Mouse (Mus musculus): ENCODE results near the gene Rnf114. TPM values are rescaled to one million over a fixed set of nuclear protein-coding genes. Genes with fewer than 3 reads are reported as not detected.

Rnf114 gene
- polyA plus RNA-seq, 1 experiment from 2014 or later: 79.0 TPM

- Histone ChIP-seq H3K36me3 (ENCODE audit: control insufficient read depth, insufficient read depth) (peaks cover 16% of the 10 kb centered on the region), H3K9me3 (replicated peaks; ENCODE audit: control insufficient read depth, low read length) (no peaks in the 10 kb centered on the region), H3K27me3 (ENCODE audit: control insufficient read depth, insufficient read depth, low read length) (no peaks in the 10 kb centered on the region), H3K4me2 (ENCODE audit: low read depth, low read length) (no peak overlapping the region), H3K9ac (ENCODE audit: low read length) (no peak overlapping the region), H3K4me1 (ENCODE audit: control insufficient read depth, insufficient read depth, low read length) (peaks cover 46% of the 10 kb centered on the region), H3K4me3 (ENCODE audit: low read length) (no peak overlapping the region), H3K27ac (ENCODE audit: low read length) (no peak overlapping the region)
- ATAC-seq (replicated peaks; ENCODE audit: extremely low read depth, insufficient read depth, low FRiP score): no peak
- 90% methylated on average over 10 of the region's 10 CpGs for WGBS
Measured at GRCm38 (mm10) chr2:167506546-167507260, 14.3 kb downstream of the Rnf114 start.

GRCm38 (mm10) chr2:167507719-167508385, 15.4 kb downstream of the Rnf114 start:
- Histone ChIP-seq H3K36me3 (ENCODE audit: control insufficient read depth, insufficient read depth) (peaks cover 28% of the 10 kb centered on the region), H3K4me1 (ENCODE audit: control insufficient read depth, insufficient read depth, low read length) (peaks cover 46% of the 10 kb centered on the region), H3K4me3 (ENCODE audit: low read length) (no peak overlapping the region), H3K4me2 (ENCODE audit: low read depth, low read length) (no peak overlapping the region), H3K9ac (ENCODE audit: low read length) (no peak overlapping the region), H3K27me3 (ENCODE audit: control insufficient read depth, insufficient read depth, low read length) (no peaks in the 10 kb centered on the region), H3K9me3 (replicated peaks; ENCODE audit: control insufficient read depth, low read length) (no peaks in the 10 kb centered on the region), H3K27ac (ENCODE audit: low read length) (no peak overlapping the region)
- no peak for ATAC-seq (replicated peaks; ENCODE audit: extremely low read depth, insufficient read depth, low FRiP score)
- 67% methylated on average over 3 of the region's 3 CpGs for WGBS

- no peak overlapping the region for H3K4me2 ChIP-seq (ENCODE audit: low read depth, low read length)
- no peaks in the 10 kb centered on the region for H3K9me3 ChIP-seq (replicated peaks; ENCODE audit: control insufficient read depth, low read length)
- H3K27me3 ChIP-seq (ENCODE audit: control insufficient read depth, insufficient read depth, low read length): no peaks in the 10 kb centered on the region
- peaks cover 44% of the 10 kb centered on the region for H3K4me1 ChIP-seq (ENCODE audit: control insufficient read depth, insufficient read depth, low read length)
- 93% methylated on average over 4 of the region's 4 CpGs for WGBS
- H3K36me3 ChIP-seq (ENCODE audit: control insufficient read depth, insufficient read depth): peaks cover 35% of the 10 kb centered on the region
- H3K9ac ChIP-seq (ENCODE audit: low read length): no peak overlapping the region
- no peak overlapping the region for H3K4me3 ChIP-seq (ENCODE audit: low read length)
- ATAC-seq (replicated peaks; ENCODE audit: extremely low read depth, insufficient read depth, low FRiP score): no peak
- H3K27ac ChIP-seq (ENCODE audit: low read length): no peak overlapping the region
Measured at GRCm38 (mm10) chr2:167508569-167508968, 16.1 kb downstream of the Rnf114 start.

GRCm38 (mm10) chr2:167510485-167510884, 18.0 kb downstream of the Rnf114 start:
- Histone ChIP-seq H3K27me3 (ENCODE audit: control insufficient read depth, insufficient read depth, low read length) (no peaks in the 10 kb centered on the region), H3K4me1 (ENCODE audit: control insufficient read depth, insufficient read depth, low read length) (peaks cover 35% of the 10 kb centered on the region), H3K9me3 (replicated peaks; ENCODE audit: control insufficient read depth, low read length) (no peaks in the 10 kb centered on the region), H3K36me3 (ENCODE audit: control insufficient read depth, insufficient read depth) (peaks cover 50% of the 10 kb centered on the region), H3K9ac (ENCODE audit: low read length) (peak overlapping the region; percentile 39; the same call in 1 of the 2 replicates), H3K4me3 (ENCODE audit: low read length) (0 out of 2 replicates have a peak overlapping the region, but pooled peaks have one; percentile 1), H3K27ac (ENCODE audit: low read length) (peak overlapping the region; percentile 81), H3K4me2 (ENCODE audit: low read depth, low read length) (peak overlapping the region; percentile 36)
- ATAC-seq (replicated peaks; ENCODE audit: extremely low read depth, insufficient read depth, low FRiP score): peak; percentile 54; the same call in 1 of the 2 replicates
- WGBS: 42% methylated on average over 3 of the region's 3 CpGs

- Histone ChIP-seq H3K27ac (ENCODE audit: low read length) (no peak overlapping the region), H3K4me1 (ENCODE audit: control insufficient read depth, insufficient read depth, low read length) (peaks cover 21% of the 10 kb centered on the region), H3K27me3 (ENCODE audit: control insufficient read depth, insufficient read depth, low read length) (no peaks in the 10 kb centered on the region), H3K4me2 (ENCODE audit: low read depth, low read length) (no peak overlapping the region), H3K9ac (ENCODE audit: low read length) (no peak overlapping the region), H3K4me3 (ENCODE audit: low read length) (no peak overlapping the region), H3K9me3 (replicated peaks; ENCODE audit: control insufficient read depth, low read length) (no peaks in the 10 kb centered on the region), H3K36me3 (ENCODE audit: control insufficient read depth, insufficient read depth) (peaks cover 64% of the 10 kb centered on the region)
- WGBS: 94% methylated on average over 9 of the region's 9 CpGs
- ATAC-seq (replicated peaks; ENCODE audit: extremely low read depth, insufficient read depth, low FRiP score): no peak
Measured at GRCm38 (mm10) chr2:167512365-167512764, 19.9 kb downstream of the Rnf114 start.

- Histone ChIP-seq H3K4me2 (ENCODE audit: low read depth, low read length) (no peak overlapping the region), H3K27me3 (ENCODE audit: control insufficient read depth, insufficient read depth, low read length) (no peaks in the 10 kb centered on the region), H3K9ac (ENCODE audit: low read length) (no peak overlapping the region), H3K4me3 (ENCODE audit: low read length) (no peak overlapping the region), H3K4me1 (ENCODE audit: control insufficient read depth, insufficient read depth, low read length) (peaks cover 19% of the 10 kb centered on the region), H3K36me3 (ENCODE audit: control insufficient read depth, insufficient read depth) (peaks cover 66% of the 10 kb centered on the region), H3K27ac (ENCODE audit: low read length) (no peak overlapping the region), H3K9me3 (replicated peaks; ENCODE audit: control insufficient read depth, low read length) (no peaks in the 10 kb centered on the region)
- no peak for ATAC-seq (replicated peaks; ENCODE audit: extremely low read depth, insufficient read depth, low FRiP score)
- WGBS: 90% methylated on average over 5 of the region's 5 CpGs
Measured at GRCm38 (mm10) chr2:167512970-167513369, 20.5 kb downstream of the Rnf114 start.

- peaks cover 18% of the 10 kb centered on the region for H3K4me1 ChIP-seq (ENCODE audit: control insufficient read depth, insufficient read depth, low read length)
- H3K9ac ChIP-seq (ENCODE audit: low read length): no peak overlapping the region
- no peak overlapping the region for H3K4me2 ChIP-seq (ENCODE audit: low read depth, low read length)
- H3K27me3 ChIP-seq (ENCODE audit: control insufficient read depth, insufficient read depth, low read length): no peaks in the 10 kb centered on the region
- H3K36me3 ChIP-seq (ENCODE audit: control insufficient read depth, insufficient read depth): peaks cover 55% of the 10 kb centered on the region
- H3K27ac ChIP-seq (ENCODE audit: low read length): no peak overlapping the region
- H3K9me3 ChIP-seq (replicated peaks; ENCODE audit: control insufficient read depth, low read length): no peaks in the 10 kb centered on the region
- no peak for ATAC-seq (replicated peaks; ENCODE audit: extremely low read depth, insufficient read depth, low FRiP score)
- 92% methylated on average over 4 of the region's 4 CpGs for WGBS
- H3K4me3 ChIP-seq (ENCODE audit: low read length): no peak overlapping the region
Measured at GRCm38 (mm10) chr2:167514641-167515040, 22.2 kb downstream of the Rnf114 start.

- no peaks in the 10 kb centered on the region for H3K27me3 ChIP-seq (ENCODE audit: control insufficient read depth, insufficient read depth, low read length)
- no peak overlapping the region for H3K4me2 ChIP-seq (ENCODE audit: low read depth, low read length)
- no peak for ATAC-seq (replicated peaks; ENCODE audit: extremely low read depth, insufficient read depth, low FRiP score)
- H3K4me1 ChIP-seq (ENCODE audit: control insufficient read depth, insufficient read depth, low read length): peaks cover 11% of the 10 kb centered on the region
- peaks cover 59% of the 10 kb centered on the region for H3K36me3 ChIP-seq (ENCODE audit: control insufficient read depth, insufficient read depth)
- H3K9me3 ChIP-seq (replicated peaks; ENCODE audit: control insufficient read depth, low read length): no peaks in the 10 kb centered on the region
- H3K9ac ChIP-seq (ENCODE audit: low read length): no peak overlapping the region
- 90% methylated on average over 5 of the region's 5 CpGs for WGBS
- no peak overlapping the region for H3K27ac ChIP-seq (ENCODE audit: low read length)
- no peak overlapping the region for H3K4me3 ChIP-seq (ENCODE audit: low read length)
Measured at GRCm38 (mm10) chr2:167515688-167516087, 23.2 kb downstream of the Rnf114 start.

GRCm38 (mm10) chr2:167519606-167520252, 27.3 kb downstream of the Rnf114 start:
- Histone ChIP-seq H3K4me3 (ENCODE audit: low read length) (no peak overlapping the region), H3K4me1 (ENCODE audit: control insufficient read depth, insufficient read depth, low read length) (peaks cover 2% of the 10 kb centered on the region), H3K9me3 (replicated peaks; ENCODE audit: control insufficient read depth, low read length) (no peaks in the 10 kb centered on the region), H3K27me3 (ENCODE audit: control insufficient read depth, insufficient read depth, low read length) (no peaks in the 10 kb centered on the region), H3K27ac (ENCODE audit: low read length) (no peak overlapping the region), H3K4me2 (ENCODE audit: low read depth, low read length) (no peak overlapping the region), H3K36me3 (ENCODE audit: control insufficient read depth, insufficient read depth) (peaks cover 24% of the 10 kb centered on the region), H3K9ac (ENCODE audit: low read length) (no peak overlapping the region)
- 73% methylated on average over 5 of the region's 5 CpGs for WGBS
- no peak for ATAC-seq (replicated peaks; ENCODE audit: extremely low read depth, insufficient read depth, low FRiP score)

Data from heart, embryonic 16.5 days (tissue).